ENCODE assay signal across 9 mouse cellular contexts in the genomic region with DNA sequence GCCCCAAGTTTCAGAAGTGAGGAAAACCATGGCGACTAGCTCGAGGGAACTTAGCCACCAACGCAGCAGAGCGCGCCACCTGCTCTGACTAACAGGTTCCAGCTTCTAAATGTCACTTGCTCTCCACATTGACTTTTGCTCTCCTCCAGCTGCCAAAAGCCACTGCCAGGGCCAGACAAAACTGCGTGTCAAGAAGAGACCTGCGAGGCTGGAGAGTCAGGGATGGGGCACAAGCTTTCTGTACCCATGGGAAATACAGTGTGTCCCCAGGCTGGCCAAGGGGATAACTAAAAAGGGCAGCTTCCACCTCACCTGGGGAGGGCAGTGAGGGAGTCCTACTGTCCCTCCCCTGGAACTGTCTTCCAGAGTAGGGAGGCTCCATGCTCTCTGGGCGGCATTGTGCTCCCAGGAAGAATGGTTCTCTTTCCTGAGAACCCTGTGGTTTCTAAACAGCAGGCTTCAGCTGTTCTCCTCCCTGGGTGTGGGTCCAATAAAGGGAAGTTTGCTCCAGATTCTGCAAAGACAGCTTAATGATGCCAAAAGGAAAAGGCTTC. TPM values are rescaled to one million over a fixed set of nuclear protein-coding genes. Genes with fewer than 3 reads are reported as not detected.
A peak's percentile ranks its signal among the peaks of the same experiment; 100 is the strongest.
DNase-seq lines count a peak whose midpoint lies in the region; ATAC-seq and TF ChIP-seq lines count a peak whose summit lies in the region.
"Had no signal": no experiment of that assay in that cellular context is flagged by ENCODE, and none has a peak within 500 bp of the region (broad histone marks: within the 10 kb centered on the region; RNA-seq: fewer than 3 reads in every experiment).

No protein-coding gene starts in this region.

- no peaks in the 10 kb centered on the region for H3K9me3 ChIP-seq in intestine, postnatal 0 days (ENCODE audit: control insufficient read depth)

- peaks cover 4% of the 10 kb centered on the region; the same call in 1 of the 2 replicates for H3K4me1 ChIP-seq in liver, adult 2 months (ENCODE audit: control insufficient read depth, insufficient read depth, low read length)
- H3K4me1 ChIP-seq in intestine, postnatal 0 days (replicated peaks; ENCODE audit: control insufficient read depth, insufficient read depth, low read length) = no peaks in the 10 kb centered on the region

- H3K4me2 ChIP-seq in intestine, postnatal 0 days (replicated peaks; ENCODE audit: low read depth) = no peak overlapping the region

- TF ChIP-seq CTCF in liver, adult 2 months (IDR thresholded peaks at IDR 0.05; ENCODE audit: low read depth, low read length) = no peak
- no peak for TF ChIP-seq CTCF in intestine, postnatal 0 days (IDR thresholded peaks at IDR 0.05; ENCODE audit: low read depth)

- no peak overlapping the region for H3K4me3 ChIP-seq in liver, adult 2 months (ENCODE audit: insufficient read depth, low read depth, low read length)
- no peak overlapping the region for H3K4me3 ChIP-seq in intestine, postnatal 0 days (ENCODE audit: low read depth, low read length)

- ATAC-seq in granulocyte monocyte progenitor cell, adult 5-6 weeks (replicated peaks; ENCODE audit: poor library complexity, severe bottlenecking) = peak; percentile 16; the same call in 1 of the 2 replicates
- no peak for ATAC-seq in intestine, postnatal 0 days

- peak overlapping the region; percentile 69; the same call in 1 of the 2 replicates for H3K27ac ChIP-seq in liver, adult 2 months (replicated peaks; ENCODE audit: insufficient read depth, low read depth, low read length)
- H3K27ac ChIP-seq in intestine, postnatal 0 days (ENCODE audit: low read depth, low read length) = no peak overlapping the region

- WGBS in liver, adult 2 months = 89% methylated on average over 8 of the region's 8 CpGs
- 89% methylated on average over 8 of the region's 8 CpGs for WGBS in intestine, postnatal 0 days

- DNase-seq in cerebellum, adult 18-20 months = peak; percentile 56 to 62
- DNase-seq in cerebellum, postnatal 4 days (ENCODE audit: low spot score in 2 of 2) = no peak
- peak; percentile 20 for DNase-seq in liver, adult 2 months (ENCODE audit: extremely low read depth, low read depth, low spot score)
- DNase-seq in liver = no peak
- DNase-seq in lung, postnatal 36 days = peak; percentile 80
- no peak for DNase-seq in retina, postnatal 1 day
- DNase-seq: kidney, adult 11 months had no signal

- no peak for TF ChIP-seq POLR2A in liver, adult 2 months (IDR thresholded peaks at IDR 0.05; ENCODE audit: extremely low read depth, insufficient read depth, low read length)

- no peaks in the 10 kb centered on the region for H3K79me2 ChIP-seq in liver, adult 2 months (ENCODE audit: control insufficient read depth, insufficient read depth, low read length)

- peak overlapping the region; percentile 34; the same call in 1 of the 2 replicates for H3K9ac ChIP-seq in liver, adult 2 months (ENCODE audit: low read depth, low read length)
- H3K9ac ChIP-seq in intestine, postnatal 0 days (ENCODE audit: low read depth, low read length) = no peak overlapping the region

- no peaks in the 10 kb centered on the region for H3K27me3 ChIP-seq in liver, adult 2 months (ENCODE audit: control insufficient read depth, insufficient read depth, low read length)
- H3K27me3 ChIP-seq in intestine, postnatal 0 days (replicated peaks; ENCODE audit: control insufficient read depth, insufficient read depth, low read length) = no peaks in the 10 kb centered on the region

- H3K36me3 ChIP-seq in liver, adult 2 months (ENCODE audit: control insufficient read depth, insufficient read depth, low read length) = no peaks in the 10 kb centered on the region
- H3K36me3 ChIP-seq in intestine, postnatal 0 days (ENCODE audit: control insufficient read depth, insufficient read depth) = no peaks in the 10 kb centered on the region

RNA-seq across cellular contexts. Expression of a gene that starts 7.0 kb away (rescaled TPM):
- total RNA-seq in liver, adult 2 months (2014; rRNA removed) = 1.6 and 1.9 TPM in 2 replicates
- 2.2 and 2.5 TPM in 2 replicates for polyA plus RNA-seq in liver, adult 2 months (2012; rRNA removed)
- total RNA-seq in granulocyte monocyte progenitor cell, adult 5-6 weeks (2014; fragmentation: Nextera tagmentation) = 1.5 and 6.2 TPM in 2 replicates
- total RNA-seq in granulocyte monocyte progenitor cell, adult 5-6 weeks (2017) = 3.7 and 4.2 TPM in 2 replicates
- 2.2 and 2.3 TPM in 2 replicates for polyA plus RNA-seq in intestine, postnatal 0 days (2015; fragmentation: Nextera tagmentation; extraction: Ambion mirVana)

RNA-seq across cellular contexts. Expression of a gene that starts 33.3 kb away (rescaled TPM):
- total RNA-seq in liver, adult 2 months (2014; rRNA removed) = 8.9 and 10.1 TPM in 2 replicates
- polyA plus RNA-seq in liver, adult 2 months (2012; rRNA removed) = 3.6 and 4.1 TPM in 2 replicates
- 16.4 and 19.2 TPM in 2 replicates for total RNA-seq in granulocyte monocyte progenitor cell, adult 5-6 weeks (2014; fragmentation: Nextera tagmentation)
- 18.1 and 43.1 TPM in 2 replicates for total RNA-seq in granulocyte monocyte progenitor cell, adult 5-6 weeks (2017)
- 3.7 and 3.8 TPM in 2 replicates for polyA plus RNA-seq in intestine, postnatal 0 days (2015; fragmentation: Nextera tagmentation; extraction: Ambion mirVana)

Comparison
In these comparisons a context has a peak if more than half of its experiments do, and no peak if none do; other contexts are left out.
1. DNase-seq: peak in cerebellum, adult 18-20 months (2 of 2), liver, adult 2 months (single experiment) and lung, postnatal 36 days (single experiment); none in cerebellum, postnatal 4 days (0 of 2), liver (single experiment) and retina, postnatal 1 day (single experiment).